Mouse (Mus musculus) neural tube, embryonic 13.5 days (tissue): Measurements from ENCODE around the gene Gls. TPM values are rescaled to one million over a fixed set of nuclear protein-coding genes. Genes with fewer than 3 reads are reported as not detected.

Experiments used
- polyA plus RNA-seq: library from polyadenylated mRNA; unstranded; fragments of >200 nt; fragmentation: Nextera tagmentation; extraction: Ambion mirVana; gene quantifications from 2 replicates; pipeline ENCODE4 v1.2.1, GENCODE M21; 2015

The Gls gene
- polyA plus RNA-seq, 1 experiment from 2014 or later = 32.6 TPM

Other genes starting within 250 kb of the Gls start
- 0.57 and 0.70 TPM in 2 replicates for gene Stat4, start 246.1 kb downstream of the Gls start, polyA plus RNA-seq
- gene Stat1, start 113.8 kb downstream of the Gls start, polyA plus RNA-seq = 15.0 and 21.1 TPM in 2 replicates